Mouse (Mus musculus) CH12.LX (cell line): ENCODE results near the gene Adsl. TPM values are rescaled to one million over a fixed set of nuclear protein-coding genes. Genes with fewer than 3 reads are reported as not detected.

Source experiments
- DNase-seq: peaks from one replicate; pipeline ENCODE4 v3.0.0-alpha.2; 2013; ENCODE audit errors: extremely low read depth
- H3K27ac ChIP-seq: 2 replicates; pipeline ENCODE4 v1.5.1; 2012; ENCODE audit warnings: low read depth, mild to moderate bottlenecking, control low read depth, moderate library complexity; ENCODE audit not compliant: insufficient read depth
- H3K27me3 ChIP-seq: replicated peaks from 2 replicates; pipeline ENCODE3; 2012; ENCODE audit warnings: inconsistent platforms
- H3K36me3 ChIP-seq, 2 experiments: replicated peaks in 1 of 2; 2 replicates each; pipeline versions ENCODE3 to v1.6.1; 2012; ENCODE audit warnings: inconsistent platforms in 1 of 2, low read length in 1 of 2, mild to moderate bottlenecking in 1 of 2, mixed read lengths in 1 of 2, moderate library complexity in 1 of 2; ENCODE audit not compliant: control insufficient read depth in 1 of 2, insufficient read depth in 1 of 2
- H3K4me1 ChIP-seq, 2 experiments: 2 replicates each; pipeline ENCODE4 v1.6.1; 2012; ENCODE audit warnings: inconsistent platforms in 1 of 2, moderate library complexity in 1 of 2; ENCODE audit not compliant: insufficient read depth in 2 of 2, control insufficient read depth in 1 of 2
- H3K4me2 ChIP-seq: 2 replicates; pipeline ENCODE4 v1.6.1; 2012; ENCODE audit warnings: low read depth, mild to moderate bottlenecking, control low read depth; ENCODE audit not compliant: poor library complexity, insufficient read depth, severe bottlenecking
- H3K4me3 ChIP-seq, 3 experiments: fragments of 150-350 bp in 1 of 3; sonication (generic) in 1 of 3; replicated peaks in 1 of 3; 2 replicates each; pipeline versions ENCODE3 to v1.5.1; 2011 to 2012; ENCODE audit warnings: low read depth in 2 of 3, low read length in 2 of 3, mild to moderate bottlenecking in 2 of 3, moderate library complexity in 2 of 3, control low read depth in 1 of 3, improper control_type of control experiment in 1 of 3, inconsistent platforms in 1 of 3, mixed read lengths in 1 of 3; ENCODE audit not compliant: poor library complexity in 1 of 3
- H3K79me2 ChIP-seq: replicated peaks from 2 replicates; pipeline ENCODE4 v1.6.1; 2012; ENCODE audit warnings: mild to moderate bottlenecking, moderate library complexity; ENCODE audit not compliant: control insufficient read depth, poor library complexity, insufficient read depth, severe bottlenecking; ENCODE audit errors: extremely low read depth
- H3K9ac ChIP-seq: 2 replicates; pipeline ENCODE4 v1.6.1; 2012; ENCODE audit warnings: low read depth, mild to moderate bottlenecking, control low read depth, moderate library complexity; ENCODE audit not compliant: insufficient read depth
- H3K9me3 ChIP-seq: replicated peaks from 2 replicates; pipeline ENCODE3; 2012; ENCODE audit warnings: low read length, inconsistent platforms, mixed read lengths
- BHLHE40 ChIP-seq: IDR thresholded peaks from 2 replicates; pipeline ENCODE4 v1.6.1; 2011; ENCODE audit warnings: mild to moderate bottlenecking, low read depth, low read length, improper control_type of control experiment
- CTCF ChIP-seq, 2 experiments: IDR thresholded peaks in 1 of 2; conservative IDR thresholded peaks in 1 of 2; 2 replicates each; pipeline ENCODE4 v1.5.1; 2011 to 2012; ENCODE audit warnings: low read depth in 2 of 2, low read length in 2 of 2, improper control_type of control experiment in 1 of 2, inconsistent platforms in 1 of 2, mild to moderate bottlenecking in 1 of 2, moderate library complexity in 1 of 2
- E2F4 ChIP-seq: IDR thresholded peaks from 2 replicates; pipeline ENCODE4 v1.6.1; 2011; ENCODE audit warnings: low read depth, low read length, improper control_type of control experiment; ENCODE audit not compliant: insufficient replicate concordance
- HCFC1 ChIP-seq: IDR thresholded peaks from 2 replicates; pipeline ENCODE4 v1.6.1; 2012; ENCODE audit warnings: low read depth, mild to moderate bottlenecking, inconsistent platforms, low read length, improper control_type of control experiment
- IRF4 ChIP-seq: IDR thresholded peaks from 2 replicates; pipeline ENCODE4 v1.6.1; 2014; ENCODE audit warnings: low read depth, mild to moderate bottlenecking, inconsistent platforms, low read length, improper control_type of control experiment
- JUND ChIP-seq: conservative IDR thresholded peaks from 2 replicates; pipeline ENCODE4 v1.6.1; 2011; ENCODE audit warnings: low read depth, low read length, improper control_type of control experiment
- MAX ChIP-seq: IDR thresholded peaks from 2 replicates; pipeline ENCODE4 v1.6.1; 2011; ENCODE audit warnings: low read length, improper control_type of control experiment
- MAZ ChIP-seq: IDR thresholded peaks from 2 replicates; pipeline ENCODE4 v1.6.1; 2012; ENCODE audit warnings: low read depth, mild to moderate bottlenecking, inconsistent platforms, low read length, improper control_type of control experiment, moderate library complexity
- MEF2A ChIP-seq: IDR thresholded peaks from 2 replicates; pipeline ENCODE4 v1.6.1; 2014; ENCODE audit warnings: low read depth, mild to moderate bottlenecking, inconsistent platforms, low read length, improper control_type of control experiment, borderline replicate concordance
- NRF1 ChIP-seq: IDR thresholded peaks from 2 replicates; pipeline ENCODE4 v1.6.1; 2014; ENCODE audit warnings: low read depth, mild to moderate bottlenecking, inconsistent platforms, low read length, improper control_type of control experiment, moderate library complexity
- PAX5 ChIP-seq: IDR thresholded peaks from 2 replicates; pipeline ENCODE4 v1.6.1; 2012; ENCODE audit warnings: low read length, inconsistent platforms, mixed read lengths
- POLR2A ChIP-seq: IDR thresholded peaks from 2 replicates; pipeline ENCODE4 v1.6.1; 2011; ENCODE audit warnings: low read depth, mild to moderate bottlenecking, improper control_type of control experiment, low read length
- RAD21 ChIP-seq: IDR thresholded peaks from 2 replicates; pipeline ENCODE4 v1.6.1; 2011; ENCODE audit warnings: low read depth, mild to moderate bottlenecking, low read length, improper control_type of control experiment, moderate library complexity
- RCOR1 ChIP-seq: conservative IDR thresholded peaks from 2 replicates; pipeline ENCODE4 v1.6.1; 2012; ENCODE audit warnings: low read depth, mild to moderate bottlenecking, inconsistent platforms, low read length, improper control_type of control experiment
- SMC3 ChIP-seq: IDR thresholded peaks from 2 replicates; pipeline ENCODE4 v1.6.1; 2011; ENCODE audit warnings: low read depth, low read length, improper control_type of control experiment
- TCF12 ChIP-seq: IDR thresholded peaks from 2 replicates; pipeline ENCODE4 v1.6.1; 2014; ENCODE audit warnings: low read depth, mild to moderate bottlenecking, inconsistent platforms, low read length, improper control_type of control experiment
- USF1 ChIP-seq: IDR thresholded peaks from 2 replicates; pipeline ENCODE4 v1.6.1; 2014; ENCODE audit warnings: low read depth, mild to moderate bottlenecking, inconsistent platforms, low read length, improper control_type of control experiment
- ZMIZ1 ChIP-seq: IDR thresholded peaks from 2 replicates; pipeline ENCODE4 v1.6.1; 2012; ENCODE audit warnings: low read depth, mild to moderate bottlenecking, inconsistent platforms, low read length, improper control_type of control experiment
- dilution Hi-C: fragments of 300-500 bp; cut with MboI; formaldehyde crosslinking; loops from 2 replicates; pipeline ENCODE4 v1.14.3; 2020; ENCODE audit warnings: low sequenced_read_pairs; ENCODE audit not compliant: extremely low pct_unique_long_range_greater_than_20kb, extremely low pct_ligation_motif_present
- in situ Hi-C: fragments of 300-500 bp; cut with MboI; formaldehyde crosslinking; loops from 3 replicates; pipeline ENCODE4 v1.14.3; 2019; ENCODE audit warnings: low sequenced_read_pairs, low pct_ligation_motif_present, low pct_unique_long_range_greater_than_20kb, mixed read lengths
- polyA plus RNA-seq: library from polyadenylated mRNA; unstranded; fragments of >175 nt; gene quantifications from 2 replicates; pipeline ENCODE4 v1.2.1, GENCODE M21; 2012; ENCODE audit warnings: low read depth; ENCODE audit not compliant: insufficient read length
- total RNA-seq, 2 experiments: library from RNA; depleted of rRNA; stranded (reverse); fragments of 300-350 nt in 1 of 2; fragments of >200 nt in 1 of 2; gene quantifications; 2 replicates each; pipeline ENCODE4 v1.2.3; 2012 to 2014

Adsl gene
- total and polyA plus RNA-seq, 3 experiments, result 226 to 356 (median 276) TPM

DNA sequence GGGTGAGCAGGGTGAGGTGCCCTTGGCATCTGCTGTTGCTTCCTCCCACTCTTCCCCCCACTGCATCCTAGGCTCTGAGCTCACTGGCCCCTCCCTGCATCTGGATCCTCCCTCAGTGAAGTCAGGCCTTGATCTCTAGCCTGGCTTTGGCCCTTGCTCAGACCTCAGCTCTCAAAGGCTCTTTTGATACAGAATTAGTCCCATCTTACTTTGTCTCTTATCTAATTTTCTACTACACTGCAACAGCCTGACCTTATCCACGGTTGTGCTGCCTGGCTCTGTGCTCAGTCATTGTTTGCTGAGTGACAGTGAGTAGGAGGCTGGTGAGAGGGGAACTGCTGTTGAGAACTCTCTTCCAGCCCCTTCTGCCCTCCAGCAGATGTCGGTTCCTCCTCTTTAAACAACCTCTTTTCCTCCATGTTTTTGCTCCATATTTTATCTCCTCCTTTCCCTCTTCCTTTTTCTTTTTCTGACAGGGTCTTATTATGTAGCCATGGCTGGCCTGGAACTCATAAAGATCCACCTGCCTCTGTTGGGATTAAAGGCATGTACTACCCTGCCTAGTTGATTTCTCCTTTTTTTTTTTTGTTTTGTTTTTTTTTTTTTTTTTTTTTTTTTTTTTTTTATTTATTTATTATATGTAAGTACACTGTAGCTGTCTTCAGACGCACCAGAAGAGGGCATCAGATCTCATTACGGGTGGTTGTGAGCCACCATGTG, 52.3 kb downstream of the Adsl start:
- DNase-seq, result no peak
- peaks cover 14 to 30% of the 10 kb centered on the region in 2 experiments for H3K36me3 ChIP-seq
- dilution Hi-C loops (no loop called here), in situ Hi-C loops (no loop called here)
- no peak overlapping the region for H3K27ac ChIP-seq
- no peak overlapping the region for H3K9ac ChIP-seq
- no peaks in the 10 kb centered on the region for H3K27me3 ChIP-seq
- no peak overlapping the region for H3K4me2 ChIP-seq
- peaks cover 0 to 15% of the 10 kb centered on the region in 2 experiments; a peak in 1 of 4 replicates for H3K4me1 ChIP-seq
- TF ChIP-seq HCFC1 (no peak), E2F4 (no peak), MEF2A (no peak), RAD21 (no peak), CTCF (conservative IDR thresholded peaks at IDR 0.05 in 1 of 2, IDR thresholded peaks at IDR 0.05 in 1 of 2; ENCODE audit: low read depth in 2 of 2, low read length in 2 of 2) (no peak), POLR2A (no peak), PAX5 (no peak)
- no peak overlapping the region for H3K4me3 ChIP-seq
- no peaks in the 10 kb centered on the region for H3K79me2 ChIP-seq
- H3K9me3 ChIP-seq, result no peaks in the 10 kb centered on the region

DNA sequence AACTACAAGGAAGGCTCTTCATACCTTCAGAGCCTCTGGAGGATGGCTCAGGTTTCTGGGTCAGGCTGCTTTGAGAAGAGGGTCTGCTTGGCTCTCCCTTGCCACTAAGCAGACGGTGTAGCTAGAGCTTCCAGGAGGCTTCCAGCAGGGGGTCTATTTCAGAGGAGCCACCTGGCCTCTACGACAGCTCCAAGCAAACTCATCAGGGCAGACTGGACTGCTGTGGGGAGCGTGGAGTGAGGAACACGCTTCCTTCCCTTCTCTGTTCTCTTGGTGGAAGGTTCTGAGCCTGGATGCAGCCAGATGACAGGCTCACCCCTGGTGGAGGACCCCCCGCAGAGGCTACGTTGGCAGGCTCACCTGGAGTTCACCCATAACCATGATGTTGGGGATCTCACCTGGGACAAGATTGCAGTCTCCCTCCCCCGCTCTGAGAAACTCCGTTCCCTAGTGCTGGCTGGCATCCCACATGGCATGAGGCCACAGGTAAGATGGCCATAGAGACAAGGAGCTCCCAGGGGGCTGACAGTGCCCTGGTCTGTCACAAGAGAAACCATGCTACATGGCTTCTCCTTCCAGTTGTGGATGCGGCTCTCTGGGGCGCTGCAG, 57.9 kb downstream of the Adsl start:
- no peaks in the 10 kb centered on the region for H3K27me3 ChIP-seq
- H3K4me2 ChIP-seq, result no peak overlapping the region
- TF ChIP-seq MAX, result no peak
- TF ChIP-seq IRF4, result no peak
- no peak for TF ChIP-seq MAZ
- TF ChIP-seq ZMIZ1, result no peak
- TF ChIP-seq CTCF (conservative IDR thresholded peaks at IDR 0.05 in 1 of 2, IDR thresholded peaks at IDR 0.05 in 1 of 2; ENCODE audit: low read depth in 2 of 2, low read length in 2 of 2), result no peak
- no peak for TF ChIP-seq BHLHE40
- TF ChIP-seq NRF1, result no peak
- TF ChIP-seq USF1, result no peak
- no peak for TF ChIP-seq JUND
- no peak for TF ChIP-seq TCF12
- TF ChIP-seq HCFC1, result no peak
- TF ChIP-seq SMC3, result no peak
- TF ChIP-seq RCOR1, result no peak
- dilution Hi-C loops (no loop called here), in situ Hi-C loops (no loop called here)
- H3K9me3 ChIP-seq, result no peaks in the 10 kb centered on the region
- no peaks in the 10 kb centered on the region for H3K79me2 ChIP-seq
- peaks cover 55 to 85% of the 10 kb centered on the region in 2 experiments for H3K36me3 ChIP-seq
- no peak for DNase-seq
- H3K4me3 ChIP-seq, result no peak overlapping the region
- H3K4me1 ChIP-seq, result no peaks in the 10 kb centered on the region
- no peak overlapping the region for H3K9ac ChIP-seq
- H3K27ac ChIP-seq, result no peak overlapping the region
